Mouse (Mus musculus) heart, adult 2 months (tissue): ENCODE measurements around the gene Opalin. TPM values are rescaled to one million over a fixed set of nuclear protein-coding genes. Genes with fewer than 3 reads are reported as not detected.

Source experiments
- DNase-seq, 2 experiments: peaks; one replicate each; pipeline ENCODE4 v3.0.0; 2021
- H3K27ac ChIP-seq: fragments of 200-600 bp; 2 replicates; pipeline ENCODE4 v1.8.1; 2022
- H3K27me3 ChIP-seq: fragments of 200-500 bp; 2 replicates; pipeline ENCODE4 v1.6.1; 2012; ENCODE audit warnings: mild to moderate bottlenecking, low read length, inconsistent platforms, mixed read lengths; ENCODE audit not compliant: control insufficient read depth, insufficient read depth
- H3K36me3 ChIP-seq: fragments of 200-500 bp; 2 replicates; pipeline ENCODE4 v1.6.1; 2012; ENCODE audit warnings: low read length, inconsistent platforms; ENCODE audit not compliant: control insufficient read depth, insufficient read depth
- H3K4me1 ChIP-seq: fragments of 200-500 bp; 2 replicates; pipeline ENCODE4 v1.6.1; 2011; ENCODE audit warnings: low read length; ENCODE audit not compliant: control insufficient read depth, insufficient read depth
- H3K4me3 ChIP-seq: fragments of 200-600 bp; 2 replicates; pipeline ENCODE4 v1.8.1; 2022
- H3K79me2 ChIP-seq: fragments of 200-500 bp; replicated peaks from 2 replicates; pipeline ENCODE4 v1.6.1; 2012; ENCODE audit warnings: mild to moderate bottlenecking, inconsistent platforms, low read length, moderate library complexity, mixed read lengths; ENCODE audit not compliant: control insufficient read depth, insufficient read depth
- H3K9ac ChIP-seq: fragments of 200-500 bp; 2 replicates; pipeline ENCODE4 v1.6.1; 2012; ENCODE audit warnings: low read depth, mild to moderate bottlenecking, control low read depth, inconsistent platforms, low read length, mixed read lengths
- CTCF ChIP-seq: fragments of 200-600 bp; IDR thresholded peaks from 2 replicates; pipeline ENCODE4 v1.8.1; 2022; ENCODE audit warnings: antibody characterized with exemption, mild to moderate bottlenecking, moderate library complexity
- EP300 ChIP-seq: fragments of 200-500 bp; IDR thresholded peaks from 2 replicates; pipeline ENCODE4 v1.6.1; 2011; ENCODE audit warnings: low read depth, low read length, control low read depth; ENCODE audit not compliant: insufficient read depth
- POLR2A ChIP-seq: fragments of 200-500 bp; IDR thresholded peaks from 2 replicates; pipeline ENCODE4 v1.6.1; 2011; ENCODE audit warnings: mild to moderate bottlenecking, low read depth, low read length, control low read depth; ENCODE audit not compliant: insufficient read depth
- WGBS: fragments of 180-500 bp; shearing (Covaris S2); methylation state at CpG from one replicate; pipeline ENCODE4 v1.1.7; 2018; 5-methylcytosine and 5-hydroxymethylcytosine counted together
- intact Hi-C: fragments of 180-260 bp; cut with DNase I; formaldehyde crosslinking; loops from one replicate; pipeline ENCODE4 v1.15.1; 2025
- long read RNA-seq: library from polyadenylated mRNA; stranded (forward); transcript quantifications from one replicate; pipeline ENCODE4 v2.0.0, GENCODE M21; 2021
- polyA plus RNA-seq: library from polyadenylated mRNA; depleted of rRNA; stranded (reverse); fragments of >200 nt; gene quantifications from 2 replicates; pipeline ENCODE4 v1.2.3, GENCODE M21; 2012; rRNA removed
- total RNA-seq, 2 experiments: library from RNA; stranded (reverse); gene quantifications; 2 replicates each; pipeline ENCODE4 v1.2.3; 2021

Opalin gene
- total RNA-seq (not detected), polyA plus RNA-seq (not detected in 2 replicates)
- long read RNA-seq = 0 reads

DNA sequence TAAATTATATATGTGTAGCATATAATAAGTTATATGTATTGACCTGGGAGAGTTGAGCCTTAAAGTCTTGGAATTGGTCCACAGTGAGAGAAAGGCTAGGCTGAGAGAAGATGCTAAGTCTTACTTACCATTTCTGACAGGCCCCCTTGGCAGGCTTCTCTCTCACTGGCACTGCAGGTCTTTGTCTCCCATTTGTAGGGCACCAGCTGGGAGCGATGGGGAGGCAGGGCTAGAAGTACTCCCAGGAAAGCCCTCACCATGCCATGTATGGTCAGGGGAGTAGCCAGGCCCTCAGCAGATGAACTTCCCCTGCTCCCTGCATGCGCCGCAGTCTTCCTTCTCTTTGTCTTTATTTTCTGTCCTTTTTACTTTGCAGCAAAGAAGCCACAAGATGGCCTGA is at the start of gene Opalin:
Opalin (minus strand) TSS at position 208 of the 400 bp plus-strand sequence.
- Histone ChIP-seq H3K27me3 (no peaks in the 10 kb centered on the region), H3K4me1 (no peaks in the 10 kb centered on the region), H3K27ac (no peak within 1 kb of the TSS), H3K9ac (no peak within 1 kb of the TSS), H3K4me3 (no peak within 1 kb of the TSS), H3K36me3 (no peaks in the 10 kb centered on the region), H3K79me2 (no peaks in the 10 kb centered on the region)
- no peak for DNase-seq
- 71% methylated on average over 3 of the region's 3 CpGs for WGBS
- intact Hi-C loops = no loop called here
- no peak for TF ChIP-seq POLR2A
- no peak for TF ChIP-seq CTCF
- TF ChIP-seq EP300 = no peak

- no peaks in the 10 kb centered on the region for H3K27me3 ChIP-seq
- no peak for TF ChIP-seq POLR2A
- no peak for TF ChIP-seq EP300
- TF ChIP-seq CTCF = no peak
- WGBS = 58% methylated on average over 3 of the region's 3 CpGs
- no peak for DNase-seq
- H3K36me3 ChIP-seq = no peaks in the 10 kb centered on the region
- H3K79me2 ChIP-seq = no peaks in the 10 kb centered on the region
- H3K4me1 ChIP-seq = no peaks in the 10 kb centered on the region
- H3K27ac ChIP-seq = no peak overlapping the region
- H3K9ac ChIP-seq = no peak overlapping the region
- intact Hi-C loops = no loop called here
- H3K4me3 ChIP-seq = no peak overlapping the region
These were observed 46.1 kb upstream of the Opalin start for GRCm38 (mm10) chr19:41123009-41123408.

- Histone ChIP-seq H3K79me2 (no peaks in the 10 kb centered on the region), H3K4me1 (no peaks in the 10 kb centered on the region), H3K36me3 (no peaks in the 10 kb centered on the region), H3K27me3 (no peaks in the 10 kb centered on the region), H3K9ac (no peak overlapping the region), H3K4me3 (no peak overlapping the region), H3K27ac (no peak overlapping the region)
- TF ChIP-seq POLR2A (no peak), CTCF (no peak), EP300 (no peak)
- DNase-seq = no peak
- WGBS = 71% methylated on average over 13 of the region's 13 CpGs
- intact Hi-C loops = no loop called here
These were observed 43.0 kb upstream of the Opalin start for GRCm38 (mm10) chr19:41119924-41120323.

- H3K27me3 ChIP-seq = peaks cover 3% of the 10 kb centered on the region; the same call in 1 of the 2 replicates
- H3K79me2 ChIP-seq = no peaks in the 10 kb centered on the region
- WGBS = 47% methylated on average over 6 of the region's 6 CpGs
- H3K4me3 ChIP-seq = no peak overlapping the region
- no peak overlapping the region for H3K9ac ChIP-seq
- no peak for TF ChIP-seq CTCF
- TF ChIP-seq EP300 = no peak
- TF ChIP-seq POLR2A = no peak
- H3K27ac ChIP-seq = no peak overlapping the region
- intact Hi-C loops = no loop called here
- no peaks in the 10 kb centered on the region for H3K36me3 ChIP-seq
- DNase-seq = no peak
- H3K4me1 ChIP-seq = no peaks in the 10 kb centered on the region
These were observed 41.4 kb upstream of the Opalin start for GRCm38 (mm10) chr19:41118346-41118745.

- no peak for DNase-seq
- H3K27ac ChIP-seq = no peak overlapping the region
- no peak overlapping the region for H3K4me3 ChIP-seq
- no peaks in the 10 kb centered on the region for H3K36me3 ChIP-seq
- peaks cover 3% of the 10 kb centered on the region; the same call in 1 of the 2 replicates for H3K27me3 ChIP-seq
- WGBS = 77% methylated on average over 4 of the region's 4 CpGs
- H3K79me2 ChIP-seq = no peaks in the 10 kb centered on the region
- H3K9ac ChIP-seq = no peak overlapping the region
- H3K4me1 ChIP-seq = no peaks in the 10 kb centered on the region
- TF ChIP-seq EP300 (no peak), POLR2A (no peak), CTCF (no peak)
- intact Hi-C loops = no loop called here
These were observed 40.4 kb upstream of the Opalin start for GRCm38 (mm10) chr19:41117334-41117733.

DNA sequence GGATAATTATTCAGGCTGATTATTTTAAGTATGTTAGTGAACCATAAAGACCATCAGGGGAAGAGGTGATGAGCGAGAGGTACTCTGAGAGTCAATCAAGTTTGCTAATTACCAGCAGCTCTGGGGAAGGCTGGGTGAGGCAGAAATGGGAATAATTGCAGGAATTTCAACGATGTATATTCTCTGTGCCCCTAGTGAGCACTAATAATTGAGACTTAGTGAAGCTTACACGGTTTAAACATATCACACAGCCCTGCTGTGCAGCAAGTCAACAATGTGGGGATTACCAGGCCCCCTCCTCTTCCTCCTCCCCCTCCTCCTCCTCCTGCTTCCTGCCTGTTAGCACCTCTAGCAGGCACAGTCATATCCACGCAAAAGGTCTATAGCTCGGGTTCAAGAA is 37.7 kb upstream of the Opalin start:
- Histone ChIP-seq H3K9ac (no peak overlapping the region), H3K4me1 (no peaks in the 10 kb centered on the region), H3K4me3 (no peak overlapping the region), H3K27ac (no peak overlapping the region), H3K36me3 (no peaks in the 10 kb centered on the region), H3K27me3 (peaks cover 3% of the 10 kb centered on the region; the same call in 1 of the 2 replicates), H3K79me2 (no peaks in the 10 kb centered on the region)
- TF ChIP-seq POLR2A = no peak
- no peak for TF ChIP-seq CTCF
- no peak for TF ChIP-seq EP300
- WGBS = 43% methylated on average over 5 of the region's 5 CpGs
- no peak for DNase-seq
- intact Hi-C loops = no loop called here
